Mouse (Mus musculus): ENCODE results near the gene Mycl. TPM values are rescaled to one million over a fixed set of nuclear protein-coding genes. Genes with fewer than 3 reads are reported as not detected.

The Mycl gene
- total and polyA plus RNA-seq, 3 experiments: not detected

DNA sequence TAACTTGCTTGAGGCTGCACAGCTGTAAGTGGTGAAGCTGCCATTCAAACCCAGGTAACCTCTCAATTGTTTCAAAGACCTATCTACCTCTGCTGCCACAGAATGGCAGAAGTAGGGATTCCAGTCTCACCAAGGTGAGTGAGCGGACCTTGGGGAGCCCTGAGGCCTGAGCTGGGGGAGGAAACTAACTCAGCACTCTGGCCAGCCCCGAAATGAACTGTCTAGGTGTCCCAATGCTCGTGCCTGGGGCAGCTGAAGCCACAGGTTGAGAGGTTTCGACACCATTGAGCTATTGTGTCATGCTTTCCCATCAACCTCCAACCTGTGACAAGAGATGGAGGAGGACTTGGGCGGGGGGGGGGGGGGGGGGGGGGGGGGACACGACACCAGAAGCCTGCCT, 39.2 kb upstream of the Mycl start:
- H3K4me1 ChIP-seq (ENCODE audit: control insufficient read depth in 1 of 2, insufficient read depth in 2 of 2, low read length in 2 of 2): peaks cover 2 to 24% of the 10 kb centered on the region in 2 experiments; a peak in 3 of 4 replicates
- no peak overlapping the region for H3K4me3 ChIP-seq (ENCODE audit: control insufficient read depth in 1 of 2, insufficient read depth in 1 of 2, low read depth in 2 of 2, low read length in 2 of 2)
- peaks cover 2% of the 10 kb centered on the region for H3K79me2 ChIP-seq (ENCODE audit: control insufficient read depth, insufficient read depth, low read length, poor library complexity)
- H3K36me3 ChIP-seq (ENCODE audit: control insufficient read depth in 1 of 2, insufficient read depth in 2 of 2, low read length in 2 of 2): peaks cover 3 to 24% of the 10 kb centered on the region in 2 experiments; a peak in 3 of 4 replicates
- no peak for TF ChIP-seq SIN3A (IDR thresholded peaks at IDR 0.05; ENCODE audit: low read length)
- TF ChIP-seq JUND (IDR thresholded peaks at IDR 0.05; ENCODE audit: low read depth, low read length): no peak
- no peak for TF ChIP-seq POLR2AphosphoS2 (IDR thresholded peaks at IDR 0.05; ENCODE audit: low read length)
- TF ChIP-seq EP300 (IDR thresholded peaks at IDR 0.05; ENCODE audit: low read depth in 1 of 2, low read length in 2 of 2): no peak
- no peak for TF ChIP-seq ZMIZ1 (IDR thresholded peaks at IDR 0.05; ENCODE audit: low read depth, low read length)
- TF ChIP-seq MAX (IDR thresholded peaks at IDR 0.05; ENCODE audit: low read length): no peak
- no peak for TF ChIP-seq TBP (IDR thresholded peaks at IDR 0.05; ENCODE audit: low read depth, low read length)
- TF ChIP-seq USF2 (IDR thresholded peaks at IDR 0.05; ENCODE audit: borderline replicate concordance in 1 of 2, insufficient read depth in 1 of 2, low read depth in 1 of 2, low read length in 2 of 2): no peak
- TF ChIP-seq TAL1 (IDR thresholded peaks at IDR 0.05; ENCODE audit: low read length): no peak
- no peak for TF ChIP-seq CHD2 (IDR thresholded peaks at IDR 0.05; ENCODE audit: low read length)
- no peak for TF ChIP-seq NELFE (IDR thresholded peaks at IDR 0.05; ENCODE audit: low read depth, low read length)
- no peak for TF ChIP-seq MYB (IDR thresholded peaks at IDR 0.05; ENCODE audit: low read depth, low read length)
- TF ChIP-seq TCF12 (IDR thresholded peaks at IDR 0.05; ENCODE audit: low read depth, low read length): no peak
- no peak for TF ChIP-seq HCFC1 (IDR thresholded peaks at IDR 0.05; ENCODE audit: low read depth, low read length)
- no peak for TF ChIP-seq CTCF (IDR thresholded peaks at IDR 0.05 in 2 of 3, conservative IDR thresholded peaks at IDR 0.05 in 1 of 3; ENCODE audit: control insufficient read depth in 1 of 3, insufficient read depth in 1 of 3, low read depth in 2 of 3, low read length in 3 of 3, poor library complexity in 1 of 3, severe bottlenecking in 1 of 3)
- no peak for TF ChIP-seq GABPA (IDR thresholded peaks at IDR 0.05; ENCODE audit: low read depth, low read length)
- no peak overlapping the region for H3K27ac ChIP-seq (ENCODE audit: control insufficient read depth, low read depth, low read length)
- no peak overlapping the region for H3K9ac ChIP-seq (ENCODE audit: control insufficient read depth, low read depth, low read length, poor library complexity, severe bottlenecking)
- H3K27me3 ChIP-seq (ENCODE audit: control insufficient read depth in 1 of 2, insufficient read depth in 2 of 2, low read length in 2 of 2): no peaks in the 10 kb centered on the region
- no peak for DNase-seq (ENCODE audit: low read depth, low spot score)
- no peaks in the 10 kb centered on the region for H3K9me3 ChIP-seq (replicated peaks; ENCODE audit: insufficient read depth, low read length)

DNA sequence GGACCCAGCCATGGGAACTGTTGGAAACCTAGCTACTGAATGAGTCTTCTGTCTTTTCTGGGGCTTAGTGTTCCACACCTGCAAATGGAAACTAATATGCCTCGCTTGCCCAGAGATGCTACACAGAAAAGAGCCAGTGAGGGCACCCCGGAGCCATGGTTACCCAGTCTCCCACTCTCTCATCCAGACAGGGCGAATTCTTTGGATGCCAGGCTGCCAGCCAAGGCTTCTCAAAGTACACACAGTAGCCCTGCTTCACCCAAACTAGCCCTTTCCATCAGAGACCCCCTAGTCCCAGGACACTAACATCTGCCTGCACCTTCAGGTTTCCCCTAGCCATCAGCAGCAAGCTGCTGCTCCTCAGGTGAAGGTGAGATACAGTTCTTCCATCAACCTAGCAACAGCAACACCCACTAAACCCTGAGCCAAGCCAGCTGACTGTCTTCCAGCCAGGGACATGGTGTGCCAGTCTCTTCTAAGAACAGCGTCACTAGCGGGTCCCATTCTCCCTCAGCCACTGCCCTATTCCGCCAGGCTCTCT, 36.9 kb upstream of the Mycl start:
- no peak overlapping the region for H3K9ac ChIP-seq (ENCODE audit: control insufficient read depth, low read depth, low read length, poor library complexity, severe bottlenecking)
- no peaks in the 10 kb centered on the region for H3K9me3 ChIP-seq (replicated peaks; ENCODE audit: insufficient read depth, low read length)
- no peak for TF ChIP-seq SMC3 (IDR thresholded peaks at IDR 0.05; ENCODE audit: low read depth, low read length)
- TF ChIP-seq TCF12 (IDR thresholded peaks at IDR 0.05; ENCODE audit: low read depth, low read length): no peak
- no peak for TF ChIP-seq TAL1 (IDR thresholded peaks at IDR 0.05; ENCODE audit: low read length)
- no peak for TF ChIP-seq EP300 (IDR thresholded peaks at IDR 0.05; ENCODE audit: low read depth in 1 of 2, low read length in 2 of 2)
- no peak for TF ChIP-seq SIN3A (IDR thresholded peaks at IDR 0.05; ENCODE audit: low read length)
- TF ChIP-seq GABPA (IDR thresholded peaks at IDR 0.05; ENCODE audit: low read depth, low read length): no peak
- TF ChIP-seq NELFE (IDR thresholded peaks at IDR 0.05; ENCODE audit: low read depth, low read length): no peak
- no peak for TF ChIP-seq MAZ (IDR thresholded peaks at IDR 0.05; ENCODE audit: low read depth, low read length)
- H3K4me3 ChIP-seq (ENCODE audit: control insufficient read depth in 1 of 2, insufficient read depth in 1 of 2, low read depth in 2 of 2, low read length in 2 of 2): no peak overlapping the region
- peaks cover 5% of the 10 kb centered on the region for H3K79me2 ChIP-seq (ENCODE audit: control insufficient read depth, insufficient read depth, low read length, poor library complexity)
- H3K36me3 ChIP-seq (ENCODE audit: control insufficient read depth in 1 of 2, insufficient read depth in 2 of 2, low read length in 2 of 2): peaks cover 3 to 27% of the 10 kb centered on the region in 2 experiments; a peak in 3 of 4 replicates
- H3K27ac ChIP-seq (ENCODE audit: control insufficient read depth, low read depth, low read length): no peak overlapping the region
- peaks cover 2 to 34% of the 10 kb centered on the region in 2 experiments for H3K4me1 ChIP-seq (ENCODE audit: control insufficient read depth in 1 of 2, insufficient read depth in 2 of 2, low read length in 2 of 2)
- no peaks in the 10 kb centered on the region for H3K27me3 ChIP-seq (ENCODE audit: control insufficient read depth in 1 of 2, insufficient read depth in 2 of 2, low read length in 2 of 2)
- DNase-seq (ENCODE audit: low read depth, low spot score): no peak
